Mouse (Mus musculus): Measurements from ENCODE around the gene Mylk4. TPM values are rescaled to one million over a fixed set of nuclear protein-coding genes. Genes with fewer than 3 reads are reported as not detected.

The Mylk4 gene
- polyA plus RNA-seq, 1 experiment from 2014 or later, result 0.24 TPM

- Histone ChIP-seq H3K9ac (no peak overlapping the region), H3K4me3 (replicated peaks; ENCODE audit: low read length) (no peak overlapping the region), H3K27me3 (ENCODE audit: control insufficient read depth, insufficient read depth, low read length) (no peaks in the 10 kb centered on the region), H3K4me1 (replicated peaks; ENCODE audit: control insufficient read depth, insufficient read depth, low read length) (no peaks in the 10 kb centered on the region), H3K36me3 (replicated peaks; ENCODE audit: control insufficient read depth, insufficient read depth) (no peaks in the 10 kb centered on the region), H3K9me3 (ENCODE audit: control insufficient read depth, low read length) (no peaks in the 10 kb centered on the region), H3K27ac (no peak overlapping the region), H3K4me2 (replicated peaks) (no peak overlapping the region)
- ATAC-seq (ENCODE audit: low FRiP score) (no peak), DNase-seq (ENCODE audit: low spot score) (no peak)
- 95% methylated on average over 9 of the region's 9 CpGs for whole genome bisulfite sequencing
Measured at GRCm38 (mm10) chr13:32775889-32776288, 7.9 kb downstream of the Mylk4 start.

DNA sequence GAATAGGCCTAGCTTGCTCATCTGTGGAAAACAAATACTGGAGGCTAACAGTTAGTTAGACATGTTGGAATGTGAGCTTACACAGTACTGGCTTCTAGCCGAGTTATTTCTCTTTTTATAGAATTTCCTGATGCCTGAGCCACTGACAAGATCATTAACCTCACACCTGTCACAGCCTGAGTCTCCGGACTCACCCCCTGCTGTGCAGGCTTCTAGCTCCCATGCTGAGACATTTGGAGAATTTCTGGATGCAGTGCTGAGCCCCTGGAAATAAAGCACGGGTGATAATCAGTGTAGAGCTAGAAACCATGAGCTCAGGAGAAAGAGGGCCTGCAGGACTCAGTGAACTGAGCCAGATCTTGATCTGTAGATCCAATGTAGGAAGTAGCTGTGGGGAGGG, 13.8 kb downstream of the Mylk4 start:
- no peak for ATAC-seq (ENCODE audit: low FRiP score)
- H3K4me1 ChIP-seq (replicated peaks; ENCODE audit: control insufficient read depth, insufficient read depth, low read length), result no peaks in the 10 kb centered on the region
- no peaks in the 10 kb centered on the region for H3K27me3 ChIP-seq (ENCODE audit: control insufficient read depth, insufficient read depth, low read length)
- H3K4me2 ChIP-seq (replicated peaks), result no peak overlapping the region
- H3K9me3 ChIP-seq (ENCODE audit: control insufficient read depth, low read length), result no peaks in the 10 kb centered on the region
- no peak for DNase-seq (ENCODE audit: low spot score)
- H3K4me3 ChIP-seq (replicated peaks; ENCODE audit: low read length), result no peak overlapping the region
- H3K36me3 ChIP-seq (replicated peaks; ENCODE audit: control insufficient read depth, insufficient read depth), result no peaks in the 10 kb centered on the region
- no peak overlapping the region for H3K9ac ChIP-seq
- 17% methylated on average over 3 of the region's 3 CpGs for WGBS
- no peak overlapping the region for H3K27ac ChIP-seq

GRCm38 (mm10) chr13:32768104-32768503, 15.7 kb downstream of the Mylk4 start:
- WGBS, result 13% methylated on average over 4 of the region's 4 CpGs
- ATAC-seq (ENCODE audit: low FRiP score), result no peak
- no peaks in the 10 kb centered on the region for H3K4me1 ChIP-seq (replicated peaks; ENCODE audit: control insufficient read depth, insufficient read depth, low read length)
- H3K36me3 ChIP-seq (replicated peaks; ENCODE audit: control insufficient read depth, insufficient read depth), result no peaks in the 10 kb centered on the region
- DNase-seq (ENCODE audit: low spot score), result peak; percentile 60
- no peak overlapping the region for H3K27ac ChIP-seq
- H3K9ac ChIP-seq, result no peak overlapping the region
- H3K27me3 ChIP-seq (ENCODE audit: control insufficient read depth, insufficient read depth, low read length), result no peaks in the 10 kb centered on the region
- H3K9me3 ChIP-seq (ENCODE audit: control insufficient read depth, low read length), result no peaks in the 10 kb centered on the region
- no peak overlapping the region for H3K4me3 ChIP-seq (replicated peaks; ENCODE audit: low read length)
- no peak overlapping the region for H3K4me2 ChIP-seq (replicated peaks)

DNA sequence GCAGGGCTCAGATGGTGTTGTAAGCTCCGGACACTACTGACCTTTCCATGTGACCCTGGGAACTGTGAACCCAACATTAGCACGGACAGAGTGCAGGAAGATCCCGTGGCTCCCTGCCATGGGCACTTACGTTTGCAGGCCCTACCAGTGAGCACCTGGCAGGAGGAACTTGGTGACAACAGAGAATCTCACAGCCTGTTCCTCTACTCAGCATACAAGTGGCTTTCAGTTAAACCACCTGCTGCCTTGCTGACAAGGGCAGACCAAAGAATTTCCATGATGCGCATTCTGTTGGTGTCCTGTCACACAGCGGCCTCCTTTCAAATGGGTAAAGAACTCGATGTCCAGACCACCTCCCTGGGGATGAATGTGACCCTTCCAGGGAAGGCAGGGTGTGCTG, 19.3 kb downstream of the Mylk4 start:
- H3K36me3 ChIP-seq (replicated peaks; ENCODE audit: control insufficient read depth, insufficient read depth), result no peaks in the 10 kb centered on the region
- H3K9me3 ChIP-seq (ENCODE audit: control insufficient read depth, low read length), result no peaks in the 10 kb centered on the region
- H3K4me1 ChIP-seq (replicated peaks; ENCODE audit: control insufficient read depth, insufficient read depth, low read length), result no peaks in the 10 kb centered on the region
- H3K27ac ChIP-seq, result no peak overlapping the region
- DNase-seq (ENCODE audit: low spot score) (no peak), ATAC-seq (ENCODE audit: low FRiP score) (no peak)
- H3K4me2 ChIP-seq (replicated peaks), result no peak overlapping the region
- H3K27me3 ChIP-seq (ENCODE audit: control insufficient read depth, insufficient read depth, low read length), result no peaks in the 10 kb centered on the region
- no peak overlapping the region for H3K4me3 ChIP-seq (replicated peaks; ENCODE audit: low read length)
- no peak overlapping the region for H3K9ac ChIP-seq
- 28% methylated on average over 7 of the region's 7 CpGs for WGBS

- no peaks in the 10 kb centered on the region for H3K27me3 ChIP-seq (ENCODE audit: control insufficient read depth, insufficient read depth, low read length)
- no peaks in the 10 kb centered on the region for H3K36me3 ChIP-seq (replicated peaks; ENCODE audit: control insufficient read depth, insufficient read depth)
- 0 out of 2 replicates have a peak, but pooled peaks cover 3% of the 10 kb centered on the region for H3K4me1 ChIP-seq (replicated peaks; ENCODE audit: control insufficient read depth, insufficient read depth, low read length)
- no peak overlapping the region for H3K27ac ChIP-seq
- no peaks in the 10 kb centered on the region for H3K9me3 ChIP-seq (ENCODE audit: control insufficient read depth, low read length)
- H3K9ac ChIP-seq, result no peak overlapping the region
- H3K4me2 ChIP-seq (replicated peaks), result no peak overlapping the region
- ATAC-seq (ENCODE audit: low FRiP score) (no peak), DNase-seq (ENCODE audit: low spot score) (no peak)
- 89% methylated on average over 3 of the region's 3 CpGs for WGBS
- H3K4me3 ChIP-seq (replicated peaks; ENCODE audit: low read length), result no peak overlapping the region
Measured at GRCm38 (mm10) chr13:32763141-32763540, 20.6 kb downstream of the Mylk4 start.

GRCm38 (mm10) chr13:32760795-32761194, 23.0 kb downstream of the Mylk4 start:
- Histone ChIP-seq H3K4me3 (replicated peaks; ENCODE audit: low read length) (no peak overlapping the region), H3K9me3 (ENCODE audit: control insufficient read depth, low read length) (no peaks in the 10 kb centered on the region), H3K4me2 (replicated peaks) (no peak overlapping the region), H3K9ac (no peak overlapping the region), H3K27me3 (ENCODE audit: control insufficient read depth, insufficient read depth, low read length) (no peaks in the 10 kb centered on the region), H3K36me3 (replicated peaks; ENCODE audit: control insufficient read depth, insufficient read depth) (no peaks in the 10 kb centered on the region), H3K4me1 (replicated peaks; ENCODE audit: control insufficient read depth, insufficient read depth, low read length) (0 out of 2 replicates have a peak, but pooled peaks cover 3% of the 10 kb centered on the region), H3K27ac (no peak overlapping the region)
- 86% methylated on average over 2 of the region's 2 CpGs for WGBS
- ATAC-seq (ENCODE audit: low FRiP score), result no peak
- DNase-seq (ENCODE audit: low spot score), result no peak

- no peaks in the 10 kb centered on the region for H3K9me3 ChIP-seq (ENCODE audit: control insufficient read depth, low read length)
- 0 out of 2 replicates have a peak, but pooled peaks cover 3% of the 10 kb centered on the region for H3K4me1 ChIP-seq (replicated peaks; ENCODE audit: control insufficient read depth, insufficient read depth, low read length)
- H3K4me2 ChIP-seq (replicated peaks), result no peak overlapping the region
- no peaks in the 10 kb centered on the region for H3K36me3 ChIP-seq (replicated peaks; ENCODE audit: control insufficient read depth, insufficient read depth)
- ATAC-seq (ENCODE audit: low FRiP score) (peak; percentile 53; the same call in 1 of the 2 replicates), DNase-seq (ENCODE audit: low spot score) (no peak)
- H3K27me3 ChIP-seq (ENCODE audit: control insufficient read depth, insufficient read depth, low read length), result no peaks in the 10 kb centered on the region
- no peak overlapping the region for H3K4me3 ChIP-seq (replicated peaks; ENCODE audit: low read length)
- no peak overlapping the region for H3K27ac ChIP-seq
- WGBS, result 8% methylated on average over 4 of the region's 4 CpGs
- no peak overlapping the region for H3K9ac ChIP-seq
Measured at GRCm38 (mm10) chr13:32759036-32759435, 24.7 kb downstream of the Mylk4 start.

- H3K27me3 ChIP-seq (ENCODE audit: control insufficient read depth, insufficient read depth, low read length), result no peaks in the 10 kb centered on the region
- no peaks in the 10 kb centered on the region for H3K4me1 ChIP-seq (replicated peaks; ENCODE audit: control insufficient read depth, insufficient read depth, low read length)
- ATAC-seq (ENCODE audit: low FRiP score) (no peak), DNase-seq (ENCODE audit: low spot score) (no peak)
- WGBS, result 52% methylated on average over 4 of the region's 4 CpGs
- no peaks in the 10 kb centered on the region for H3K9me3 ChIP-seq (ENCODE audit: control insufficient read depth, low read length)
- H3K4me3 ChIP-seq (replicated peaks; ENCODE audit: low read length), result no peak overlapping the region
- H3K27ac ChIP-seq, result no peak overlapping the region
- no peak overlapping the region for H3K4me2 ChIP-seq (replicated peaks)
- H3K36me3 ChIP-seq (replicated peaks; ENCODE audit: control insufficient read depth, insufficient read depth), result no peaks in the 10 kb centered on the region
- H3K9ac ChIP-seq, result no peak overlapping the region
Measured at GRCm38 (mm10) chr13:32752066-32752657, 31.6 kb downstream of the Mylk4 start.

GRCm38 (mm10) chr13:32750507-32750906, 33.2 kb downstream of the Mylk4 start:
- Histone ChIP-seq H3K4me2 (replicated peaks) (no peak overlapping the region), H3K4me3 (replicated peaks; ENCODE audit: low read length) (no peak overlapping the region), H3K27ac (no peak overlapping the region), H3K4me1 (replicated peaks; ENCODE audit: control insufficient read depth, insufficient read depth, low read length) (no peaks in the 10 kb centered on the region), H3K9ac (no peak overlapping the region), H3K9me3 (ENCODE audit: control insufficient read depth, low read length) (no peaks in the 10 kb centered on the region), H3K27me3 (ENCODE audit: control insufficient read depth, insufficient read depth, low read length) (no peaks in the 10 kb centered on the region), H3K36me3 (replicated peaks; ENCODE audit: control insufficient read depth, insufficient read depth) (no peaks in the 10 kb centered on the region)
- WGBS, result 93% methylated on average over 1 of the region's 1 CpGs
- no peak for ATAC-seq (ENCODE audit: low FRiP score)
- no peak for DNase-seq (ENCODE audit: low spot score)

DNA sequence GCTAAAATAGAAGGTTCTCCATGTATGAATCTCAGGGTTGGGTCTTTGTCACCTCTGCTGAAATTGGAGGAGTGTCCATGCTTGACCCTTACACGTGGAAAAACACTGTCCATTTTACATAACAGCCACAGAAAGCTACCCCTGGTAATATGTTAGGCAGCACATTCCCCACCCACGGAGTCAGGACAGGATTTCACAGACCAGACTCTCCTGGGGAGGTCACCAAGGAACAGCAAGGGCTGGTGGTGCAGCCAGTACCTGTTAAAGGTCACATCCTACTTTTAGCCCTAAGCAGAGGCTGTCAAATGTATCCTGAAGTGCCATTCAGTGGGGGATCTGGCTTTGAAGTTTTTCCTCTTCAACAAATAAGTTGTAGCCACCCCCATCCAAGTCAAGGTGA, 35.3 kb downstream of the Mylk4 start:
- Histone ChIP-seq H3K4me2 (replicated peaks) (no peak overlapping the region), H3K27me3 (ENCODE audit: control insufficient read depth, insufficient read depth, low read length) (no peaks in the 10 kb centered on the region), H3K27ac (no peak overlapping the region), H3K4me3 (replicated peaks; ENCODE audit: low read length) (no peak overlapping the region), H3K36me3 (replicated peaks; ENCODE audit: control insufficient read depth, insufficient read depth) (no peaks in the 10 kb centered on the region), H3K9ac (no peak overlapping the region), H3K9me3 (ENCODE audit: control insufficient read depth, low read length) (no peaks in the 10 kb centered on the region), H3K4me1 (replicated peaks; ENCODE audit: control insufficient read depth, insufficient read depth, low read length) (no peaks in the 10 kb centered on the region)
- ATAC-seq (ENCODE audit: low FRiP score) (no peak), DNase-seq (ENCODE audit: low spot score) (no peak)
- WGBS, result 64% methylated on average over 2 of the region's 2 CpGs
